Mouse (Mus musculus) c-Kit-positive CD71-positive TER-119-positive erythroid progenitor cells, embryonic 14.5 days (primary cell): ENCODE results near the gene Hist2h2ab.
"Not testable (repeated sequence)": the region's sequence is repeated elsewhere in the genome, so short reads cannot be mapped to it uniquely, and the experiment has no call there.

Source experiments
- DNase-seq: peaks from one replicate; pipeline ENCODE4 v3.0.0-alpha.2; 2013; ENCODE audit warnings: low spot score

Gene Hist2h2ab

GRCm38 (mm10) chr3:96261623-96262022, 42.0 kb downstream of the Hist2h2ab start:
- no peak for DNase-seq

- peak; percentile 87 for DNase-seq
These were observed 42.7 kb downstream of the Hist2h2ab start for GRCm38 (mm10) chr3:96262216-96262875.

GRCm38 (mm10) chr3:96262979-96263550, 43.4 kb downstream of the Hist2h2ab start, which contains the start of gene Hist2h4:
Gene Hist2h4 (minus strand): TSS chr3:96263311.
- peak; percentile 98 for DNase-seq

GRCm38 (mm10) chr3:96263558-96264403, 44.1 kb downstream of the Hist2h2ab start:
- peak; percentile 59 for DNase-seq

- DNase-seq = no peak
These were observed 44.8 kb downstream of the Hist2h2ab start for GRCm38 (mm10) chr3:96264404-96264949.

GRCm38 (mm10) chr3:96266132-96266710, 46.6 kb downstream of the Hist2h2ab start:
- DNase-seq = peak; percentile 42

- no peak for DNase-seq
These were observed 47.9 kb downstream of the Hist2h2ab start for GRCm38 (mm10) chr3:96267541-96267940.

GRCm38 (mm10) chr3:96268051-96268775, 48.5 kb downstream of the Hist2h2ab start, which contains the start of gene Hist2h3b:
Gene Hist2h3b (plus strand): TSS chr3:96268654.
- peak; percentile 82 for DNase-seq

- not testable (repeated sequence) for DNase-seq
These were observed 49.2 kb downstream of the Hist2h2ab start for GRCm38 (mm10) chr3:96268776-96269378.
